Mouse (Mus musculus): Measurements from ENCODE around the gene Zfhx2.

Zfhx2 gene

GRCm38 (mm10) chr14:55105836-55106809, 14.0 kb upstream of the Zfhx2 start, which contains the start of gene Ap1g2:
Gene Ap1g2, minus strand, starts transcription at chr14:55106593.
- peak; percentile 87 for DNase-seq (ENCODE audit: low spot score)

GRCm38 (mm10) chr14:55105386-55105785, 13.3 kb upstream of the Zfhx2 start:
- peak; percentile 45 for DNase-seq (ENCODE audit: low spot score)

GRCm38 (mm10) chr14:55104365-55104764, 12.2 kb upstream of the Zfhx2 start:
- no peak for DNase-seq (ENCODE audit: low spot score)

- no peak for DNase-seq (ENCODE audit: low spot score)
Observed at GRCm38 (mm10) chr14:55102253-55102785, 10.2 kb upstream of the Zfhx2 start.

GRCm38 (mm10) chr14:55101592-55101991, 9.5 kb upstream of the Zfhx2 start:
- DNase-seq (ENCODE audit: low spot score): peak; percentile 82

- peak; percentile 68 for DNase-seq (ENCODE audit: low spot score)
Observed at GRCm38 (mm10) chr14:55098067-55098466, 5.9 kb upstream of the Zfhx2 start.

- DNase-seq (ENCODE audit: low spot score): no peak
Observed at GRCm38 (mm10) chr14:55097646-55098045, 5.5 kb upstream of the Zfhx2 start.

GRCm38 (mm10) chr14:55096573-55097087, 4.5 kb upstream of the Zfhx2 start:
- no peak for DNase-seq (ENCODE audit: low spot score)

- DNase-seq (ENCODE audit: low spot score): no peak
Observed at GRCm38 (mm10) chr14:55095671-55096070, 3.5 kb upstream of the Zfhx2 start.

GRCm38 (mm10) chr14:55095263-55095662, 3.1 kb upstream of the Zfhx2 start:
- DNase-seq (ENCODE audit: low spot score): no peak

- DNase-seq (ENCODE audit: low spot score): peak; percentile 89
Observed at GRCm38 (mm10) chr14:55094704-55095231, 2.6 kb upstream of the Zfhx2 start, which contains the start of gene Thtpa. Gene Thtpa, plus strand, starts transcription at chr14:55094784.

GRCm38 (mm10) chr14:55093927-55094326, 1.8 kb upstream of the Zfhx2 start:
- DNase-seq (ENCODE audit: low spot score): no peak

GRCm38 (mm10) chr14:55091209-55091865, 787 bp downstream of the Zfhx2 start:
- no peak for DNase-seq (ENCODE audit: low spot score)

- peak; percentile 49 for DNase-seq (ENCODE audit: low spot score)
Observed at GRCm38 (mm10) chr14:55089199-55089947, 2.8 kb downstream of the Zfhx2 start.

GRCm38 (mm10) chr14:55086009-55086514, 6.1 kb downstream of the Zfhx2 start:
- no peak for DNase-seq (ENCODE audit: low spot score)

GRCm38 (mm10) chr14:55085324-55086008, 6.7 kb downstream of the Zfhx2 start:
- DNase-seq (ENCODE audit: low spot score): no peak

GRCm38 (mm10) chr14:55083481-55083880, 8.6 kb downstream of the Zfhx2 start:
- no peak for DNase-seq (ENCODE audit: low spot score)

GRCm38 (mm10) chr14:55081105-55081504, 11.0 kb downstream of the Zfhx2 start:
- no peak for DNase-seq (ENCODE audit: low spot score)

- DNase-seq (ENCODE audit: low spot score): peak; percentile 90
Observed at GRCm38 (mm10) chr14:55079214-55079970, 12.7 kb downstream of the Zfhx2 start.
